Mouse (Mus musculus) cortical plate, adult 2 months (tissue): ENCODE measurements at regions not wholly inside any gene's neighbourhood (a gene's known extent, or its start where the extent isn't known, plus 50 kb on each side); places are given as distances from the start of the nearest gene placed in this dataset.

Source experiments
- CTCF ChIP-seq: fragments of 200-500 bp; IDR thresholded peaks from 2 replicates; pipeline ENCODE4 v1.5.1; 2011; ENCODE audit warnings: mild to moderate bottlenecking, control low read depth, low read length; ENCODE audit not compliant: insufficient read depth; ENCODE audit errors: extremely low read depth
- POLR2A ChIP-seq: fragments of 200-500 bp; IDR thresholded peaks from 2 replicates; pipeline ENCODE4 v1.6.1; 2011; ENCODE audit warnings: mild to moderate bottlenecking, low read length, control low read depth; ENCODE audit not compliant: insufficient read depth; ENCODE audit errors: extremely low read depth

GRCm38 (mm10) chr17:77933192-77933591, 266.9 kb upstream of the Crim1 start:
- no peak for TF ChIP-seq CTCF
- no peak for TF ChIP-seq POLR2A
